8 mouse cellular contexts compared by ENCODE assay signal in the genomic region with DNA sequence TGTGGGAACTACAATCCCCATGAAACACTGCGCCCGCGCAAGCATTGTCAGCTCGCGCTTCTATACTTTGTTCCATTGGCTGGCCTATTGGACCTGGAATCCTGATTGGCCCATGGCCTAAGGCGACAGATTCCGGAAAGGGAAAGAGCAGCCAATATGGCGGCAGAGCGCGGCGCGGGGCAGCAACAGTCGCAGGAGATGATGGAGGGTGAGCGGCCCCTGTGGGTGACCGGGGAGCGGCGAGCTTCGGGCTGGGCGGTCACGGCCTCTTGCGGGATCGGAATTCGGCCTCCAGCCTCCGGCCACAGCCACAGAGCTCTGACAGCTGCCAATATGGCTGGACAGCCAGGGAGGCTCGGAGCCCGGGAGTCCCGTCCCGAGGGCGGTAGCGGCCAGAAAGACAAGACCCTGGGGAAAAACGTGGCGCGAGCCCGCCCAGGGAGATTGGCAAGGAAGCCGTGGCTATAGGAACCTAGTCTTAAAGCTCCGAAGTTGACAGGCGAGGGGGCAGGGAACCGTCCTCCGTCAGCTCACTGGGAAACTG. TPM values are rescaled to one million over a fixed set of nuclear protein-coding genes. Genes with fewer than 3 reads are reported as not detected.
DNase-seq lines count a peak whose midpoint lies in the region; ATAC-seq and TF ChIP-seq lines count a peak whose summit lies in the region.

No protein-coding gene starts in this region.

- 0% methylated on average over 35 of the region's 39 CpGs for WGBS in embryonic facial prominence, embryonic 14.5 days
- WGBS in heart, adult 2 months = under 1% methylated on average over 39 of the region's 39 CpGs
- WGBS in limb, embryonic 14.5 days = 1% methylated on average over 39 of the region's 39 CpGs
- WGBS in midbrain, postnatal 0 days = 1% methylated on average over 38 of the region's 39 CpGs

- H3K9ac ChIP-seq in embryonic facial prominence, embryonic 14.5 days (ENCODE audit: low read depth, low read length) = peak overlapping the region; percentile 83
- H3K9ac ChIP-seq in heart, adult 2 months (ENCODE audit: low read depth, low read length) = peak overlapping the region; percentile 85
- peak overlapping the region; percentile 82 for H3K9ac ChIP-seq in limb, embryonic 14.5 days (ENCODE audit: low read depth, low read length, severe bottlenecking)
- peak overlapping the region; percentile 77 for H3K9ac ChIP-seq in midbrain, postnatal 0 days (replicated peaks; ENCODE audit: low read length, poor library complexity, severe bottlenecking)

- no peaks in the 10 kb centered on the region for H3K9me3 ChIP-seq in embryonic facial prominence, embryonic 14.5 days (ENCODE audit: control insufficient read depth, low read length)
- H3K9me3 ChIP-seq in limb, embryonic 14.5 days (ENCODE audit: control insufficient read depth, low read length) = no peaks in the 10 kb centered on the region
- H3K9me3 ChIP-seq in midbrain, postnatal 0 days (ENCODE audit: low read length) = no peaks in the 10 kb centered on the region

- H3K36me3 ChIP-seq in embryonic facial prominence, embryonic 14.5 days (ENCODE audit: control insufficient read depth, insufficient read depth, low read length) = peaks cover 16% of the 10 kb centered on the region
- H3K36me3 ChIP-seq in heart, adult 2 months (ENCODE audit: control insufficient read depth, insufficient read depth, low read length) = no peaks in the 10 kb centered on the region
- peaks cover 12% of the 10 kb centered on the region for H3K36me3 ChIP-seq in limb, embryonic 14.5 days (ENCODE audit: control insufficient read depth, insufficient read depth, low read length)
- peaks cover 12% of the 10 kb centered on the region; the same call in 1 of the 2 replicates for H3K36me3 ChIP-seq in midbrain, postnatal 0 days (ENCODE audit: insufficient read depth, low read length)
- H3K36me3 ChIP-seq in splenic B cell, adult 2 months (ENCODE audit: control insufficient read depth, insufficient read depth, low read length, poor library complexity, severe bottlenecking) = no peaks in the 10 kb centered on the region

- H3K27ac ChIP-seq in embryonic facial prominence, embryonic 14.5 days (replicated peaks; ENCODE audit: low read depth, low read length) = peak overlapping the region; percentile 65
- H3K27ac ChIP-seq in heart, adult 2 months = peak overlapping the region; percentile 77
- peak overlapping the region; percentile 35 for H3K27ac ChIP-seq in limb, embryonic 14.5 days (replicated peaks; ENCODE audit: low read depth, low read length)
- H3K27ac ChIP-seq in midbrain, postnatal 0 days (ENCODE audit: low read depth, low read length) = peak overlapping the region; percentile 49; the same call in 1 of the 2 replicates

- H3K4me2 ChIP-seq in embryonic facial prominence, embryonic 14.5 days (ENCODE audit: low read depth, low read length) = peak overlapping the region; percentile 90
- H3K4me2 ChIP-seq in limb, embryonic 14.5 days (replicated peaks; ENCODE audit: low read depth, low read length, severe bottlenecking) = peak overlapping the region; percentile 82
- peak overlapping the region; percentile 93 for H3K4me2 ChIP-seq in midbrain, postnatal 0 days (ENCODE audit: low read depth, low read length, poor library complexity, severe bottlenecking)

- DNase-seq in 416B (ENCODE audit: low read depth) = peak; percentile 95
- DNase-seq in adrenal gland, postnatal 4 days (ENCODE audit: low spot score in 2 of 2) = peak; percentile 73 to 87
- DNase-seq in embryonic facial prominence, embryonic 14.5 days (ENCODE audit: low spot score) = peak; percentile 99
- peak; percentile 91 to 95 for DNase-seq in heart, adult 2 months
- peak; percentile 93 to 95 for DNase-seq in kidney, adult 8-10 months
- peak; percentile 97 for DNase-seq in limb, embryonic 14.5 days (ENCODE audit: low spot score)
- DNase-seq in midbrain, postnatal 0 days (ENCODE audit: low spot score) = peak; percentile 99
- DNase-seq in splenic B cell, adult 2 months (ENCODE audit: low read depth, low spot score) = peak; percentile 95

- peak; percentile 62 for TF ChIP-seq CTCF in heart, adult 2 months (IDR thresholded peaks at IDR 0.05)
- TF ChIP-seq CTCF in midbrain, postnatal 0 days (IDR thresholded peaks at IDR 0.05) = peak; percentile 65

- H3K79me2 ChIP-seq in heart, adult 2 months (replicated peaks; ENCODE audit: control insufficient read depth, insufficient read depth, low read length) = 0 out of 2 replicates have a peak, but pooled peaks cover 1% of the 10 kb centered on the region

- peak; percentile 96 for ATAC-seq in embryonic facial prominence, embryonic 14.5 days (ENCODE audit: low read depth)
- ATAC-seq in limb, embryonic 14.5 days (ENCODE audit: low FRiP score, low read depth) = peak; percentile 93
- peak; percentile 98 for ATAC-seq in midbrain, postnatal 0 days (ENCODE audit: low FRiP score)

- peak; percentile 79 for TF ChIP-seq POLR2A in heart, adult 2 months (IDR thresholded peaks at IDR 0.05; ENCODE audit: insufficient read depth, low read depth, low read length)
- TF ChIP-seq POLR2A in limb, embryonic 14.5 days (IDR thresholded peaks at IDR 0.05; ENCODE audit: borderline replicate concordance, extremely low read depth, insufficient read depth, insufficient read length) = peak; percentile 38; the same call in 1 of the 2 replicates

- no peak for TF ChIP-seq EP300 in heart, adult 2 months (IDR thresholded peaks at IDR 0.05; ENCODE audit: insufficient read depth, low read depth, low read length)

- no peaks in the 10 kb centered on the region for H3K27me3 ChIP-seq in embryonic facial prominence, embryonic 14.5 days (replicated peaks; ENCODE audit: control insufficient read depth, insufficient read depth, low read length)
- H3K27me3 ChIP-seq in heart, adult 2 months (ENCODE audit: control insufficient read depth, insufficient read depth, low read length) = no peaks in the 10 kb centered on the region
- H3K27me3 ChIP-seq in limb, embryonic 14.5 days (ENCODE audit: control insufficient read depth, insufficient read depth, low read length) = no peaks in the 10 kb centered on the region
- H3K27me3 ChIP-seq in midbrain, postnatal 0 days (ENCODE audit: insufficient read depth, low read length) = no peaks in the 10 kb centered on the region
- no peaks in the 10 kb centered on the region for H3K27me3 ChIP-seq in splenic B cell, adult 2 months (ENCODE audit: control insufficient read depth, insufficient read depth, low read length, poor library complexity, severe bottlenecking)

- H3K4me3 ChIP-seq in embryonic facial prominence, embryonic 14.5 days (ENCODE audit: low read depth, low read length) = peak overlapping the region; percentile 95
- peak overlapping the region; percentile 85 for H3K4me3 ChIP-seq in heart, adult 2 months
- peak overlapping the region; percentile 85 for H3K4me3 ChIP-seq in limb, embryonic 14.5 days (replicated peaks; ENCODE audit: low read length)
- peak overlapping the region; percentile 82 for H3K4me3 ChIP-seq in midbrain, postnatal 0 days (ENCODE audit: low read depth, low read length)

- intact Hi-C loops in heart, adult 2 months (cut with DNase I) = loop anchor here (2.0 to 10.0 kb wide), 9 partner anchors 36 to 461 kb away; partner anchors contain the start of genes Capn10, Dtymk, Hdlbp and Ing5

- peaks cover 7% of the 10 kb centered on the region for H3K4me1 ChIP-seq in embryonic facial prominence, embryonic 14.5 days (ENCODE audit: control insufficient read depth, insufficient read depth, low read length)
- peaks cover 2% of the 10 kb centered on the region for H3K4me1 ChIP-seq in heart, adult 2 months (ENCODE audit: control insufficient read depth, insufficient read depth, low read length)
- peaks cover 8% of the 10 kb centered on the region for H3K4me1 ChIP-seq in limb, embryonic 14.5 days (ENCODE audit: control insufficient read depth, insufficient read depth, low read length)
- 0 out of 2 replicates have a peak, but pooled peaks cover 5% of the 10 kb centered on the region for H3K4me1 ChIP-seq in midbrain, postnatal 0 days (ENCODE audit: insufficient read depth, low read length)

RNA-seq across cellular contexts. Expression of gene Pask, which starts 0.3 kb away (rescaled TPM):
- 10 to 100 TPM; 11.4 to 15.9 TPM for total RNA-seq in adrenal gland, postnatal 4 days (2021)
- polyA plus RNA-seq in embryonic facial prominence, embryonic 14.5 days (2014; fragmentation: Nextera tagmentation; extraction: Ambion mirVana) = 11.3 and 12.8 TPM in 2 replicates
- under 1 TPM; 0.10 to 0.27 TPM for total RNA-seq in heart, adult 2 months (2021)
- 0.39 and 1.00 TPM in 2 replicates for polyA plus RNA-seq in heart, adult 2 months (2012; rRNA removed)
- polyA plus RNA-seq in limb, embryonic 14.5 days (2012; rRNA removed) = 17.8 and 19.3 TPM in 2 replicates
- polyA plus RNA-seq in limb, embryonic 14.5 days (2014; fragmentation: Nextera tagmentation; extraction: Ambion mirVana) = 11.2 and 11.7 TPM in 2 replicates
- 4.4 and 5.2 TPM in 2 replicates for total RNA-seq in midbrain, postnatal 0 days (2014; rRNA removed)
- 3.0 and 4.2 TPM in 2 replicates for polyA plus RNA-seq in midbrain, postnatal 0 days (2015; fragmentation: Nextera tagmentation; extraction: Ambion mirVana)

RNA-seq across cellular contexts. Expression of gene Ppp1r7, which starts 0.9 kb away (rescaled TPM):
- 10 to 100 TPM; 30.6 to 35.3 TPM for total RNA-seq in adrenal gland, postnatal 4 days (2021)
- polyA plus RNA-seq in embryonic facial prominence, embryonic 14.5 days (2014; fragmentation: Nextera tagmentation; extraction: Ambion mirVana) = 46.9 and 47.9 TPM in 2 replicates
- 10 to 100 TPM; 22.7 to 24.1 TPM for total RNA-seq in heart, adult 2 months (2021)
- 2.9 and 4.2 TPM in 2 replicates for polyA plus RNA-seq in heart, adult 2 months (2012; rRNA removed)
- 8.0 and 10.9 TPM in 2 replicates for polyA plus RNA-seq in limb, embryonic 14.5 days (2012; rRNA removed)
- polyA plus RNA-seq in limb, embryonic 14.5 days (2014; fragmentation: Nextera tagmentation; extraction: Ambion mirVana) = 38.1 and 41.9 TPM in 2 replicates
- total RNA-seq in midbrain, postnatal 0 days (2014; rRNA removed) = 12.9 and 13.7 TPM in 2 replicates
- polyA plus RNA-seq in midbrain, postnatal 0 days (2015; fragmentation: Nextera tagmentation; extraction: Ambion mirVana) = 56.2 and 62.9 TPM in 2 replicates

RNA-seq across cellular contexts. Expression of gene Ano7, which starts 30.2 kb away (rescaled TPM):
- not detected for total RNA-seq in adrenal gland, postnatal 4 days (2021)
- polyA plus RNA-seq in embryonic facial prominence, embryonic 14.5 days (2014; fragmentation: Nextera tagmentation; extraction: Ambion mirVana) = 0.85 and 1.6 TPM in 2 replicates
- total RNA-seq in heart, adult 2 months (2021) = not detected
- polyA plus RNA-seq in heart, adult 2 months (2012; rRNA removed) = 0.04 TPM in 1 of 2 replicates, not detected in the other
- polyA plus RNA-seq in limb, embryonic 14.5 days (2012; rRNA removed) = 4.7 and 4.8 TPM in 2 replicates
- polyA plus RNA-seq in limb, embryonic 14.5 days (2014; fragmentation: Nextera tagmentation; extraction: Ambion mirVana) = 1.5 and 2.2 TPM in 2 replicates
- total RNA-seq in midbrain, postnatal 0 days (2014; rRNA removed) = 0.71 and 2.2 TPM in 2 replicates
- polyA plus RNA-seq in midbrain, postnatal 0 days (2015; fragmentation: Nextera tagmentation; extraction: Ambion mirVana) = 3.0 TPM in 2 replicates

RNA-seq across cellular contexts. Expression of gene Mterf4, which starts 37.9 kb away (rescaled TPM):
- 10 to 100 TPM; 30.1 to 30.3 TPM for total RNA-seq in adrenal gland, postnatal 4 days (2021)
- 21.4 and 22.5 TPM in 2 replicates for polyA plus RNA-seq in embryonic facial prominence, embryonic 14.5 days (2014; fragmentation: Nextera tagmentation; extraction: Ambion mirVana)
- 10 to 100 TPM; 13.6 to 14.6 TPM for total RNA-seq in heart, adult 2 months (2021)
- 8.9 and 12.0 TPM in 2 replicates for polyA plus RNA-seq in heart, adult 2 months (2012; rRNA removed)
- 16.5 and 20.3 TPM in 2 replicates for polyA plus RNA-seq in limb, embryonic 14.5 days (2012; rRNA removed)
- polyA plus RNA-seq in limb, embryonic 14.5 days (2014; fragmentation: Nextera tagmentation; extraction: Ambion mirVana) = 23.6 and 24.7 TPM in 2 replicates
- total RNA-seq in midbrain, postnatal 0 days (2014; rRNA removed) = 32.4 and 35.4 TPM in 2 replicates
- 23.9 and 25.0 TPM in 2 replicates for polyA plus RNA-seq in midbrain, postnatal 0 days (2015; fragmentation: Nextera tagmentation; extraction: Ambion mirVana)

Comparison
In these comparisons a context has a peak if more than half of its experiments do, and no peak if none do; other contexts are left out.
1. Peak in every context shown above with its lines: DNase-seq, ATAC-seq, H3K4me3 ChIP-seq and H3K27ac ChIP-seq.